Mouse (Mus musculus) bone marrow macrophage, adult 2 months (primary cell): ENCODE measurements around the gene Rab3d. TPM values are rescaled to one million over a fixed set of nuclear protein-coding genes. Genes with fewer than 3 reads are reported as not detected.

Source experiments
- H3K27ac ChIP-seq: 2 replicates; pipeline ENCODE4 v1.5.1; 2012; ENCODE audit warnings: low read depth, low read length; ENCODE audit not compliant: insufficient read depth
- H3K4me1 ChIP-seq: 2 replicates; pipeline ENCODE4 v1.6.1; 2012; ENCODE audit warnings: low read length; ENCODE audit not compliant: control insufficient read depth, insufficient read depth
- H3K4me3 ChIP-seq: 2 replicates; pipeline ENCODE4 v1.5.1; 2012; ENCODE audit warnings: mild to moderate bottlenecking, low read length, moderate library complexity; ENCODE audit not compliant: insufficient read depth
- CTCF ChIP-seq: IDR thresholded peaks from 2 replicates; pipeline ENCODE4 v1.5.1; 2012; ENCODE audit warnings: low read depth, mild to moderate bottlenecking, low read length, moderate library complexity
- POLR2A ChIP-seq: IDR thresholded peaks from 2 replicates; pipeline ENCODE4 v1.6.1; 2012; ENCODE audit warnings: mild to moderate bottlenecking, low read depth, low read length, borderline replicate concordance
- polyA plus RNA-seq: library from polyadenylated mRNA; stranded (reverse); fragments of >200 nt; gene quantifications from 2 replicates; pipeline ENCODE4 v1.2.4, GENCODE M21; 2012; ENCODE audit not compliant: missing spikeins, insufficient read depth, insufficient read length

Rab3d gene
- polyA plus RNA-seq, 1 experiment, result 26.9 TPM

DNA sequence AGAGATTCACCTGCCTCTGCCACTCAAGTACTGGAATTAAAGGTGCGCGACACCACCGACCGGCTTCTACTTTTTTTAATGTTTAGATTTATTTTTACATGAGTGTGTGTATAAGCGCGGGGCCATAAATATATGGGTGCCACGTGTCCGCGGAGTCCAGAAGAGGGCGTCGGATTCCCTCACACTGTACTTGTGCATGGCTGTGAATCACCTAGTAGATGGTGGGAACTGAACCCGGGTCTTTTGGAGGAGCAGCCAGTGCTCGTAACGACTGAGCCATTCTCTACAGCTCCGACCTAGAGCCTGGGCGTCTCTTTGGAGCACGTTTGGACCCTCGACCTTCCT is 37.2 kb upstream of the Rab3d start:
- Histone ChIP-seq H3K27ac (peak overlapping the region; percentile 73), H3K4me3 (peak overlapping the region; percentile 69), H3K4me1 (peaks cover 4% of the 10 kb centered on the region)
- TF ChIP-seq POLR2A (no peak), CTCF (peak; percentile 61)

DNA sequence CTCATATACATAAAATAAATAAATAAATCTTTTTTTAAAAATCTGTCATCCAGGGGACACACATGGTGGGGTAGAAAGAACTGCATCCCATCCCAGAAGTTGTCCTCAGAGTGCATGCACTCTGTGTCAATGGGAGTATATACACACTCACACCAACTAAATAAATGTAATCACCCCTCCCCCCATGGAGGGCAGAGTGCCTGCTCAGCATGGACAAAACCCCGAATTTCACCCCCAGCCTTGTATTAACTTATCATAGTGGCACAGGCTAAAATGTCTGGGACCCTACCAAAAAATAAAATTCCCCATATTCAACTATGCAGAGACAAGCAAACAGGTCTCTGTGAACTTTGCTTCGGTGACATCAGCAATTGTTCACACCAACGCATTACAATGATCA is 36.6 kb upstream of the Rab3d start:
- TF ChIP-seq CTCF, result no peak
- no peak for TF ChIP-seq POLR2A
- H3K4me3 ChIP-seq, result no peak overlapping the region
- peaks cover 4% of the 10 kb centered on the region for H3K4me1 ChIP-seq
- H3K27ac ChIP-seq, result no peak overlapping the region

- Histone ChIP-seq H3K4me1 (peaks cover 4% of the 10 kb centered on the region), H3K4me3 (no peak overlapping the region), H3K27ac (no peak overlapping the region)
- TF ChIP-seq POLR2A (no peak), CTCF (no peak)
Measured at GRCm38 (mm10) chr9:21953600-21953999, 35.6 kb upstream of the Rab3d start.

- Histone ChIP-seq H3K27ac (no peak overlapping the region), H3K4me3 (no peak overlapping the region), H3K4me1 (peaks cover 4% of the 10 kb centered on the region)
- TF ChIP-seq CTCF (no peak), POLR2A (no peak)
Measured at GRCm38 (mm10) chr9:21951977-21952376, 34.0 kb upstream of the Rab3d start.

GRCm38 (mm10) chr9:21950322-21950721 is 32.3 kb upstream of the Rab3d start:
- no peak for TF ChIP-seq POLR2A
- no peak for TF ChIP-seq CTCF
- Histone ChIP-seq H3K4me1 (peaks cover 4% of the 10 kb centered on the region), H3K27ac (no peak overlapping the region), H3K4me3 (no peak overlapping the region)

GRCm38 (mm10) chr9:21948790-21949189 is 30.8 kb upstream of the Rab3d start:
- no peak overlapping the region for H3K4me3 ChIP-seq
- TF ChIP-seq CTCF, result no peak
- TF ChIP-seq POLR2A, result no peak
- H3K4me1 ChIP-seq, result no peaks in the 10 kb centered on the region
- no peak overlapping the region for H3K27ac ChIP-seq

- H3K4me1 ChIP-seq, result no peaks in the 10 kb centered on the region
- no peak overlapping the region for H3K4me3 ChIP-seq
- H3K27ac ChIP-seq, result no peak overlapping the region
- no peak for TF ChIP-seq CTCF
- TF ChIP-seq POLR2A, result no peak
Measured at GRCm38 (mm10) chr9:21948146-21948545, 30.2 kb upstream of the Rab3d start.

- Histone ChIP-seq H3K4me3 (no peak overlapping the region), H3K4me1 (no peaks in the 10 kb centered on the region), H3K27ac (no peak overlapping the region)
- TF ChIP-seq POLR2A (no peak), CTCF (no peak)
Measured at GRCm38 (mm10) chr9:21947540-21948130, 29.6 kb upstream of the Rab3d start.

- Histone ChIP-seq H3K27ac (no peak overlapping the region), H3K4me1 (no peaks in the 10 kb centered on the region), H3K4me3 (no peak overlapping the region)
- no peak for TF ChIP-seq CTCF
- no peak for TF ChIP-seq POLR2A
Measured at GRCm38 (mm10) chr9:21944267-21944666, 26.3 kb upstream of the Rab3d start.

DNA sequence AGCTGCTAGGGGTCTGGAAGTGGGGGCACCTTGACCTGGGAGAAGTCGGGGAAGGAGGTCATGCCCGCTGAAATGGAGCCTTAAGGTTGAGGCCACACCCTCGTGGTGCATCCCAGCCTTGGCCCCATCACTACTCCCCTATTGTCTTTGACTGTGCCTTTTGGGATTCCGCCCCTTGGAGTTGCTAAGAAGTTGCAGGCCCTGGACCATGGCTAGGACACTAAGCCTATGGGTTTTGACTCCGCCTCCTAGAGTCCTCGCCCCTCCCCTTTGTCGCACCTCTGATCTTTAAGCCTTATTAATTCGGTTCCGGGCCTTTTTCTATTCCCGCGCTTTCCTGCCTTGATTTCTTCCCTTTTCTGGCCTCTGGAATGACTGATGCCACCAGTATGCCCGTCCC is 25.6 kb upstream of the Rab3d start:
- no peaks in the 10 kb centered on the region for H3K4me1 ChIP-seq
- H3K4me3 ChIP-seq, result no peak overlapping the region
- TF ChIP-seq CTCF (no peak), POLR2A (no peak)
- no peak overlapping the region for H3K27ac ChIP-seq

GRCm38 (mm10) chr9:21943046-21943445 is 25.1 kb upstream of the Rab3d start:
- Histone ChIP-seq H3K4me1 (no peaks in the 10 kb centered on the region), H3K27ac (no peak overlapping the region), H3K4me3 (no peak overlapping the region)
- TF ChIP-seq POLR2A (no peak), CTCF (no peak)
